Mouse (Mus musculus) myocyte (in vitro differentiated cells): Measurements from ENCODE around the gene Xrcc4. TPM values are rescaled to one million over a fixed set of nuclear protein-coding genes. Genes with fewer than 3 reads are reported as not detected.
"Not testable (repeated sequence)": the region's sequence is repeated elsewhere in the genome, so short reads cannot be mapped to it uniquely, and the experiment has no call there.

ENCODE experiments used
- H3K27me3 ChIP-seq: one replicate; pipeline ENCODE4 v1.6.1; 2011; ENCODE audit not compliant: control insufficient read depth, insufficient read depth, insufficient read length
- H3K36me3 ChIP-seq: one replicate; pipeline ENCODE4 v1.6.1; 2011; ENCODE audit not compliant: control insufficient read depth, insufficient read depth
- H3K4me2 ChIP-seq: one replicate; pipeline ENCODE4 v1.6.1; 2011; ENCODE audit warnings: low read depth, control low read depth
- H3K4me3 ChIP-seq: one replicate; pipeline ENCODE4 v1.5.1; 2011; ENCODE audit warnings: mild to moderate bottlenecking, control low read depth, moderate library complexity
- H3K79me2 ChIP-seq: one replicate; pipeline ENCODE4 v1.6.1; 2011; ENCODE audit not compliant: control insufficient read depth, insufficient read depth
- H3ac ChIP-seq: one replicate; pipeline ENCODE4 v1.6.1; 2011; ENCODE audit not compliant: control insufficient read depth, insufficient read length
- CEBPB ChIP-seq: IDR thresholded peaks from 2 replicates; pipeline ENCODE4 v1.6.1; 2011; ENCODE audit warnings: mild to moderate bottlenecking, moderate library complexity; ENCODE audit not compliant: poor library complexity, insufficient read depth, severe bottlenecking
- E2F4 ChIP-seq: IDR thresholded peaks from one replicate; pipeline ENCODE4 v1.6.1; 2011; ENCODE audit warnings: mild to moderate bottlenecking, control low read depth, moderate library complexity; ENCODE audit not compliant: insufficient read depth
- MAX ChIP-seq: IDR thresholded peaks from one replicate; pipeline ENCODE4 v1.6.1; 2011; ENCODE audit warnings: low read depth, mild to moderate bottlenecking, control low read depth
- MYOD1 ChIP-seq, 3 experiments: IDR thresholded peaks; one replicate each; pipeline ENCODE4 v1.6.1; 2011; ENCODE audit warnings: control low read depth in 2 of 3, low read depth in 2 of 3, mild to moderate bottlenecking in 2 of 3, moderate library complexity in 1 of 3; ENCODE audit not compliant: insufficient read length in 2 of 3, control insufficient read depth in 1 of 3
- MYOG ChIP-seq, 3 experiments: IDR thresholded peaks; one replicate each; pipeline ENCODE4 v1.6.1; 2011; ENCODE audit warnings: control low read depth in 2 of 3, low read depth in 2 of 3, mild to moderate bottlenecking in 2 of 3; ENCODE audit not compliant: insufficient read length in 2 of 3, control insufficient read depth in 1 of 3, insufficient read depth in 1 of 3
- POLR2A ChIP-seq: IDR thresholded peaks from one replicate; pipeline ENCODE4 v1.6.1; 2011; ENCODE audit warnings: low read depth, mild to moderate bottlenecking, control low read depth, moderate library complexity; ENCODE audit not compliant: insufficient read length
- POLR2AphosphoS2 ChIP-seq: IDR thresholded peaks from one replicate; pipeline ENCODE4 v1.6.1; 2011; ENCODE audit warnings: low read depth, control low read depth; ENCODE audit not compliant: insufficient read length
- REST ChIP-seq: IDR thresholded peaks from one replicate; pipeline ENCODE4 v1.6.1; 2011; ENCODE audit warnings: mild to moderate bottlenecking, control low read depth, moderate library complexity; ENCODE audit not compliant: insufficient read depth, insufficient read length
- SRF ChIP-seq: IDR thresholded peaks from one replicate; pipeline ENCODE4 v1.6.1; 2011; ENCODE audit warnings: low read depth; ENCODE audit not compliant: control insufficient read depth, insufficient read length
- TCF12 ChIP-seq: IDR thresholded peaks from one replicate; pipeline ENCODE4 v1.6.1; 2011; ENCODE audit warnings: mild to moderate bottlenecking, control low read depth; ENCODE audit not compliant: poor library complexity, insufficient read depth, severe bottlenecking
- TCF3 ChIP-seq: IDR thresholded peaks from one replicate; pipeline ENCODE4 v1.6.1; 2011; ENCODE audit warnings: low read depth, control low read depth; ENCODE audit not compliant: insufficient read length
- USF1 ChIP-seq: IDR thresholded peaks from one replicate; pipeline ENCODE4 v1.6.1; 2011; ENCODE audit warnings: low read depth, mild to moderate bottlenecking, control low read depth, moderate library complexity
- polyA plus RNA-seq: library from polyadenylated mRNA; unstranded; fragments of >200 nt; fragmentation: generic; extraction: Trizol; gene quantifications from one replicate; pipeline ENCODE4 v1.2.1, GENCODE M21; 2012; ENCODE audit warnings: missing spikeins

Xrcc4 gene
- polyA plus RNA-seq, result 7.6 TPM

GRCm38 (mm10) chr13:90088962-90089824 lies at the start of gene Xrcc4, which contains the start of gene Tmem167:
Gene Xrcc4 (minus strand): TSS chr13:90089608.
Gene Tmem167 (plus strand): TSS chr13:90089123.
- TF ChIP-seq MAX, result no peak
- peak; percentile 63 for TF ChIP-seq POLR2AphosphoS2
- TF ChIP-seq MYOG (IDR thresholded peaks at IDR 0.05; ENCODE audit: control insufficient read depth in 1 of 3, insufficient read depth in 1 of 3, insufficient read length in 2 of 3, low read depth in 2 of 3), result no peak
- TF ChIP-seq E2F4, result peak; percentile 63
- peak; percentile 35 for TF ChIP-seq USF1
- no peak for TF ChIP-seq TCF3
- TF ChIP-seq REST, result no peak
- peak; percentile 74 for TF ChIP-seq POLR2A
- no peak for TF ChIP-seq CEBPB
- TF ChIP-seq TCF12, result no peak
- H3K36me3 ChIP-seq, result no peaks in the 10 kb centered on the region
- peak within 1 kb of the TSS; percentile 74 for H3K4me2 ChIP-seq
- H3K79me2 ChIP-seq, result peaks cover 56% of the 10 kb centered on the region
- peak within 1 kb of the TSS; percentile 69 for H3K4me3 ChIP-seq
- no peaks in the 10 kb centered on the region for H3K27me3 ChIP-seq
- peak within 1 kb of the TSS; percentile 6 for H3ac ChIP-seq

GRCm38 (mm10) chr13:90136156-90136910 lies 46.9 kb upstream of the Xrcc4 start:
- TF ChIP-seq SRF, result no peak
- TF ChIP-seq USF1, result no peak
- no peak for TF ChIP-seq CEBPB
- no peak for TF ChIP-seq E2F4
- TF ChIP-seq MYOD1 (IDR thresholded peaks at IDR 0.05; ENCODE audit: control insufficient read depth in 1 of 3, insufficient read length in 2 of 3, low read depth in 2 of 3), result peak; percentile 40 to 78 (median 62)
- peak in 1 of 3 experiments; percentile 45 for TF ChIP-seq MYOG (IDR thresholded peaks at IDR 0.05; ENCODE audit: control insufficient read depth in 1 of 3, insufficient read depth in 1 of 3, insufficient read length in 2 of 3, low read depth in 2 of 3)
- no peak for TF ChIP-seq POLR2AphosphoS2
- TF ChIP-seq POLR2A, result no peak
- no peak for TF ChIP-seq TCF12
- no peak overlapping the region for H3ac ChIP-seq
- no peak overlapping the region for H3K4me3 ChIP-seq
- no peaks in the 10 kb centered on the region for H3K27me3 ChIP-seq
- H3K79me2 ChIP-seq, result no peaks in the 10 kb centered on the region
- H3K36me3 ChIP-seq, result no peaks in the 10 kb centered on the region
- peak overlapping the region; percentile 12 for H3K4me2 ChIP-seq

GRCm38 (mm10) chr13:90111681-90112080 lies 22.3 kb upstream of the Xrcc4 start:
- TF ChIP-seq POLR2AphosphoS2 (peak; percentile 64), E2F4 (no peak), CEBPB (no peak)
- no peak overlapping the region for H3K4me3 ChIP-seq
- H3ac ChIP-seq, result no peak overlapping the region
- H3K4me2 ChIP-seq, result no peak overlapping the region
- H3K36me3 ChIP-seq, result peaks cover 11% of the 10 kb centered on the region
- no peaks in the 10 kb centered on the region for H3K27me3 ChIP-seq
- no peaks in the 10 kb centered on the region for H3K79me2 ChIP-seq

- peaks cover 39% of the 10 kb centered on the region for H3K36me3 ChIP-seq
- H3ac ChIP-seq, H3K4me3 ChIP-seq, H3K27me3 ChIP-seq, H3K79me2 ChIP-seq, H3K4me2 ChIP-seq: not testable (repeated sequence)
Observed at GRCm38 (mm10) chr13:90108746-90109145, 19.3 kb upstream of the Xrcc4 start.

GRCm38 (mm10) chr13:90106139-90106538 lies 16.7 kb upstream of the Xrcc4 start:
- Histone ChIP-seq H3ac (no peak overlapping the region), H3K27me3 (no peaks in the 10 kb centered on the region), H3K36me3 (peaks cover 59% of the 10 kb centered on the region), H3K79me2 (no peaks in the 10 kb centered on the region), H3K4me2 (no peak overlapping the region), H3K4me3 (no peak overlapping the region)
- TF ChIP-seq SRF (no peak), MYOD1 (IDR thresholded peaks at IDR 0.05; ENCODE audit: control insufficient read depth in 1 of 3, insufficient read length in 2 of 3, low read depth in 2 of 3) (no peak), POLR2A (no peak), MAX (no peak), MYOG (IDR thresholded peaks at IDR 0.05; ENCODE audit: control insufficient read depth in 1 of 3, insufficient read depth in 1 of 3, insufficient read length in 2 of 3, low read depth in 2 of 3) (no peak), POLR2AphosphoS2 (no peak), USF1 (no peak), E2F4 (no peak), REST (no peak), CEBPB (no peak), TCF3 (no peak), TCF12 (no peak)
